Mouse (Mus musculus): ENCODE measurements at regions not wholly inside any gene's neighbourhood (a gene's known extent, or its start where the extent isn't known, plus 50 kb on each side); places are given as distances from the start of the nearest gene placed in this dataset.
A peak's percentile ranks its signal among the peaks of the same experiment; 100 is the strongest.

DNA sequence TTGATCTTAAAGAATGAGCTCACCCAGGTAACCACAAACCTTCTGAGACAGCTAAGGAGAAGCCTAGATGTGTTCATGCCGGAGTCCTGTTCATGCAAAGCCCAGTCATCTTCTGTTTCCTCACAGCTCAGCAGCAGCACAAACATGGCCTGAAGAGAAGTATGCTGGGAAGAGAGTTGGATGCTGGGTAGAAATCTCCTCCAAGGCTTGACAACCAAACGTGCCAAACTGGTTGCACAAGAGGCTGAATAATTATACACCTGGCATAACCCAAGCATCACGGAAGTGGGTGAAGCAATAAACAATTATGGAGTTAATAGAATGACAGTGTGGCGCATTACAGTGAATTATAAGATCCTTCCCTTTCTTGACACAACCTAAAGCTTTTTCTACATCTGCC, 404.0 kb upstream of the Acvr2a start:
- DNase-seq (ENCODE audit: low spot score) = no peak

- DNase-seq (ENCODE audit: low spot score) = no peak
Observed at GRCm38 (mm10) chr2:48411392-48411791, 402.5 kb upstream of the Acvr2a start.

DNA sequence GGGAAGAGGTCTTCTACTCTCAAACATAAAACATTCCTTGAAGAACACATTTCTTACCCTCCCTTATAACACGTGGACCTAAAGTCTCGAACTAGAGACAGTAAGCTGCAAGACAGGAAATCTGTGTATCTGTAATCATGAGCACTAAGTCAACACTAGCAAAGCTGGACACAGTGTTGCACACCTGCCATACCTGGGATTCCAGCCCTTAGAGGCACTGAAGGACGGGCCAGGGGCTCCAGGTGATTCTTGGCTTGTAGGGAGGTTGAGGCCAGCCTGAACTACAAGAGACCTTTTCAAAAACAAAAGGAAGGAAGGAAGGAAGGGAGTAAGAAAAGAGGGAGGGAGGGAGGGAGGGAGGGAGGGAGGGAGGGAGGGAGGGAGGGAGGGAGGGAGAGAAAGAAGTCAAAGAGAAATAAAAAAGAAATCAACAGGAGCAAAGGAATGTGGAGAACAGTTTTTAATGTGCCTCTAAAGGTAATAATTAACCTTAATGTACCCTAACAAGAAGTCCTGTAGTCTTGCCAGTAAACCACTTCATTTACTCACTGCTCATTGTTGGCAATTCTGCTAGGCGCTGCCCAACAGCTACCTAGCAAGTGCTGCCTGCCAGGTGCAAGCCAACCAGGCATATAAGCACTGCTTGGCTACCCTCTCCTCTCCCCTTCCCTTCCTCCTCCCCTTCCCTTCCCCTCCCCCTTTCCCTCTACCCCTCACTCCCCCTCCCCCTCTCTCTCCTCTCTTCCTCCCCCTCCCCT, 401.0 kb upstream of the Acvr2a start:
- no peak for DNase-seq (ENCODE audit: low spot score)

GRCm38 (mm10) chr2:48414596-48415481, 399.1 kb upstream of the Acvr2a start:
- DNase-seq (ENCODE audit: low spot score) = no peak

DNA sequence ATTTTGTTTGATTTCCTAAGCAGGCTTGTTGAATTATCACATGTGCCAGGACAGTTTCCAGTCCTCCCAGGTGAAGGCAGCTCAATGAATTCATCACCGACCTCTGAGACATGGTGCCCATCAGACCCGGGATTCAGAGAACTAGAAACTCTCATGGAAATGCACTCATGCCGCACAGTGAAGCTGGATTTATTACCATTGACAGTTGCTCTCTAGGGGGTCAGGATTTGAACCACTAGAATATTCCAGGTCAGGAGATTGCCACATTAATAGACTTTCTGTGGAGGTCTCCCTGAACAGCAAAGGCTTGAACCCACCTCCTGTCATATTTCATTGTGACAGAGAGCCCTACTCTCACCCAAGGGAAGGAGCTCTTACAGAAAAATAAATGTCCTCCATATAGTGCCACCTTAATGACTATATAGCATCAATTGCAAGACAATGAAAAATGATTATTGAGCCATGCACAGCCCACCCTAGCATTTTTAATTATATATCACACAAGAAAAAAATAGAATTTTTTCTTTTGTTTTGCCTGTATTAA, 397.6 kb upstream of the Acvr2a start:
- DNase-seq (ENCODE audit: low spot score) = no peak

GRCm38 (mm10) chr2:48417000-48417596, 396.8 kb upstream of the Acvr2a start:
- no peak for DNase-seq (ENCODE audit: low spot score)

DNA sequence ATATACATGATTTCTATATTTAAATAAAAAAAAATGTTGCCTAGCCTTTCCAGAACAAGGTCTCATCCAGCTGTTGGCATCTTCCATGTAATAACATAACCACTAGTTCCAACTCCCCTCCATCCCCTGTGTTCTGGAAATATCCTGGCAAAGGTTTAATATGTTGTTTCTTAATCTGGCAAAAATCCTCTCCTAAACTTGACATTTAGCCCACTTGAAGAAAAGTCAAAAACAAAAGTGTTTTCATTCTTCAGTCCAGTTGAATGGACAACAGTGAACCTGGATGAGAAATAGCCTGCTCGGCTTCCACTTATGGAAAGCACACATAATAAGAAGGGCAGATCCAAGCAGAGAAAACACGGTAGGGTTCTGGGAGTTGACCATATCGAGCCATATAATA, 393.1 kb upstream of the Acvr2a start:
- no peak for DNase-seq (ENCODE audit: low spot score)

DNA sequence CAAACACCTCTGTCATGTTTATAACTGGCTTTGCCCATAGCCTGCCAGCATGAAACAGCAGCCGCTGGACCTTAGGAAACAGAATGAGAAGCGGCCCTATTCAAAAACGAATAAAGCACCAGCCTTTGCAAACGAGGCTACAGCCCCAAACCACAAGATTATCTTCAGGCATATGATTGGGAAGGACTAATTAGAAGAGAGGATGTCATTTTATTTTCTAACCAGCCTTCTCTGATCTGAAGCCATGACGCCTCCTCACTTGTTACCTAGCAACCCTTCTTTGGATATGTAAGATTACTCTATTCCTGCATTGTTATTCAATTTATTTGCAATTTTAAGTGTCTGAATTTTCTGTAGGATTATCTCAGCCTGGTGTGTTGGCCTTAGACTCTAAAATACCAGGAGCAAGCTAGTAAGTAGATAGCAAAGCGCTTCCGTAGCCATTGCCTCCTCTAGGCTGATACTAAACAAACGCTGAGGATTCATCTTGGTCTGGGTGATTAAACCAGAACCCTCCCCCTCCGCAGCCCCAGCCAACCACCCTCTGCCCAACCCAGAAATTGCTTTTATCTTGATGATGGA, 390.0 kb upstream of the Acvr2a start:
- DNase-seq (ENCODE audit: low spot score) = no peak

DNA sequence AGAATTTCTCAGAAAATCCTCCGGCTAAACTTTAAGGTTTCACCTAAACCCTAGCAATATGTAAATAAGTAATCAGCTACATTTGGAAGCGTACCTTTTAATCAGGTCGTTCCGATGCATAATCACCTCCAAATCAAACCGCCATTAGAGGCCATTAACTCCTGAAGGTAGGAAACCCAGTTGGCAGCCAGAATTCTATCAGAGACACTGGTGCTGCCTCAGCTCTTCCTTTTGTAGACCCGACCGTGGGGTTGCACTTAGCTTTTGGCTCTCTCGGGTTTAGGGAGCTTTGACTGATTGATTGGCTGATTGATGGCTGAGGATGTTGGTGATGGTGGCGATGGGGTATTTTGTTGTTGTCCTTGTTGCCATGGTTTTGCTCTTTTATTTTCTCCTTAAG, 389.3 kb upstream of the Acvr2a start:
- DNase-seq (ENCODE audit: low spot score) = no peak

DNA sequence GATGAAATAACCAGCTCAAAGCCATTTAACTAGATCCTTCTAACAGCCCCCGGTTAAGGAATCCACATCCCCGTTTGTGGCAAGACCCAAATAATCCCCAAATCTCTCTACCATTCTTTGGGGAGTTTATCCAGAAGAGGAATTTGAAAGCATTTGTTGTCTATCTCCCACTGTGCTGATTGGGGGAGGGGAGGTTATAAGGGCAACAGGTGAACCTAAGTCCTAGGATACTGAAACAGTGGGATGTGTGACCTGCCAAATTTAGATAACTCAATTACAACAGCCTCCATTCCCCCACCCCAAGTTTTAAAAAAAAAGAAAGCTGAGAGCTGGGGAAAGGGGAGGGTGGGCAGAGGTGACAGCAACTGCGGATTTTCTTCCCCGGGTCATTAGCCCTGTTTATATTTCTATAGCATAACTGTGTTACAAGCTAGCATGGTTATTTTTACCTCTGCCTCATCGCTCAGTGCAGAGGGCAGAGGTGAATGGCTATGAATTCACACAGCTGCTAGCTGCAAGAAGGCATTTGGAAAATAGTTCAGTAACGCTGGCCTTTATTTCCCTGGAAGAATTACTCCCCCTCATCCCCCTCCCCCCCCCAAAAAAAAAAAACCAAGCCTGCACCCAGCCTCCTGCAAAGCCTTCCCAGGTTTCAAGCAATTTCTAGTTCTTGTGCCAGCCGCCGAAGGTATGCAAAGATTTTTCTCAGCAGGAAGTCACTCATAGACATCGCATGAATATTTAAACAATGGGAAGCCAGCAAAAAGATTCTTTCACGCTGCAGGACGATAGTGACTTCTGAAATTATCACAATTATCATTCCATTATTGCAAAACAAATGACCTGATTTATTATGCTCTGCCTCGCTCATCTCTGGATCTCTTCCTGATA, 388.5 kb upstream of the Acvr2a start:
- no peak for DNase-seq (ENCODE audit: low spot score)

GRCm38 (mm10) chr2:48432545-48432944, 381.4 kb upstream of the Acvr2a start:
- no peak for DNase-seq (ENCODE audit: low spot score)

- DNase-seq (ENCODE audit: low spot score) = no peak
Observed at GRCm38 (mm10) chr2:48441296-48441990, 372.5 kb upstream of the Acvr2a start.

DNA sequence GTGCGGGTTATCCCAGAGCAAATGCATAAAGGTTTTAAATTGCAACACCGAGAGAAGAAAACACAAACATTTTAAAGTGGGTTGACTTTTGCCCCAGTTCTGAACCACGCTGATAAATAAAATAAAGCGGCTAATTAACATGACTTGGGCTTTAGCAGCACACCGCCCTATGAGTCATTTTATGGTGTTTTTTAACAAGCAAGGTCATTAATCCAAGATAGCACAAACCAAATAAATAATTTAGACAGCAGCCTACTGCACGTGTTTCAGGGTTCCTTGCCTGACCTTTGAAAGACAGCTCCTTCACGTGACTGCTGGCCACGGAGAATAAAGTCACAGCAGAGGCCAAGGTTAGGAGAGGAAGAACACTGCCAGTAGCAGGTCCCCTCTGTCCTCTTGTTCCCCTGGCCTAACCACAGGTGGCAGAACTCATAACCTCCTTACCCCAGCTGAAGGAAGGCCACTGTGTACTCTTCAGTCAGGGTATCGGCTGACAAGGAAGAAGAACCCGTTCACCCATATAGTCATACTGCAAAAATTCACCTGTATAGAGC, 371.8 kb upstream of the Acvr2a start:
- no peak for DNase-seq (ENCODE audit: low spot score)

- no peak for DNase-seq (ENCODE audit: low spot score)
Observed at GRCm38 (mm10) chr2:48445898-48446604, 367.9 kb upstream of the Acvr2a start.

DNA sequence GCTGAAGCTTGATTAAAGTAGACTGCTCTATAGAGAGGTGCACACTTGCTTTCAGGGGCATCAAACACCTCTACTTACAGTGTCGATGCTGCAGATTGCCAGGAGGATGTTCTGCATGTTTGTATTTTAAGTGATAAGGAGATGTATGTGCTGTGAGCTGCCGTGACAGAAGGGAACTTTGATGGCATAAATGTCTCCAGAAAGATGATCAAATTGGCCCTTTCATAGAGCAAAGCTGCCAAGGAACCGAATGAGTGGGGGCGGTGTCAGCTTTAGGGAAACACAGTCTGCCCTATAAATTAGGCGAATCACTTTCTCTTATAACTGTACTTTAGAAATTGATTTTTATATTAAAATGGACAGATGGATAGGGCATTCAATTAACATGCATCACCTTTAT, 367.3 kb upstream of the Acvr2a start:
- no peak for DNase-seq (ENCODE audit: low spot score)

DNA sequence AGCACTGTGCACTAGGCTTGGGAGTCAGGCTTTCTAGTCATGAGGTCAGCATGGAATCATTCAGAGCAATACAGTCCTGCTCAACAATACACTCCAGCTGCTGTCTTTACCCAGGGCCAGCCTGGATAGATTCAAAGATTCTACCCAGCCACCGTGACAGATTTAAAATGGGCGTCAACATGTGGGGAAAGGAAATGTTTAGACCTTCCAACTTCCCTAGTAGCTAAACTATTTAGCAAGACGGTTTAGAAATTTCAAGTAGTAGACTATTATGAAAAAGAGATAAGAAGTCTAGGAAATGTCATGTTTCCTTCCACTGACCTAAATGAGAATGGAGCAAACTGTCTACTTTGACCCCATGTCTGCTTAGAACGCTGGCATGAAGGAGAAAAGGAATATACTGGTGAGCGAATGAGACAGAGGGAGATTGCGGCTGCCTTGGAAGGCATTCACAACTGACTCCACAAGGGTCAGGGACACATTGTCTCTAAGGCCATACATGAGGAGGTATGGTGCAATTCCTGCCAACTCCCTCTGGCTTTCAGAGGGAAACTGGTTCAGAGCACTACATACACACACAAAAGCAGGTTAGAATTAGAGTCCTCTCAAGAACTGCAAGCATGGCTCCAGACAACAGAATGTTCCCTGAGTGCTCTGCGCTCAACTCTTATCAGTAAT, 364.6 kb upstream of the Acvr2a start:
- DNase-seq (ENCODE audit: low spot score) = no peak

DNA sequence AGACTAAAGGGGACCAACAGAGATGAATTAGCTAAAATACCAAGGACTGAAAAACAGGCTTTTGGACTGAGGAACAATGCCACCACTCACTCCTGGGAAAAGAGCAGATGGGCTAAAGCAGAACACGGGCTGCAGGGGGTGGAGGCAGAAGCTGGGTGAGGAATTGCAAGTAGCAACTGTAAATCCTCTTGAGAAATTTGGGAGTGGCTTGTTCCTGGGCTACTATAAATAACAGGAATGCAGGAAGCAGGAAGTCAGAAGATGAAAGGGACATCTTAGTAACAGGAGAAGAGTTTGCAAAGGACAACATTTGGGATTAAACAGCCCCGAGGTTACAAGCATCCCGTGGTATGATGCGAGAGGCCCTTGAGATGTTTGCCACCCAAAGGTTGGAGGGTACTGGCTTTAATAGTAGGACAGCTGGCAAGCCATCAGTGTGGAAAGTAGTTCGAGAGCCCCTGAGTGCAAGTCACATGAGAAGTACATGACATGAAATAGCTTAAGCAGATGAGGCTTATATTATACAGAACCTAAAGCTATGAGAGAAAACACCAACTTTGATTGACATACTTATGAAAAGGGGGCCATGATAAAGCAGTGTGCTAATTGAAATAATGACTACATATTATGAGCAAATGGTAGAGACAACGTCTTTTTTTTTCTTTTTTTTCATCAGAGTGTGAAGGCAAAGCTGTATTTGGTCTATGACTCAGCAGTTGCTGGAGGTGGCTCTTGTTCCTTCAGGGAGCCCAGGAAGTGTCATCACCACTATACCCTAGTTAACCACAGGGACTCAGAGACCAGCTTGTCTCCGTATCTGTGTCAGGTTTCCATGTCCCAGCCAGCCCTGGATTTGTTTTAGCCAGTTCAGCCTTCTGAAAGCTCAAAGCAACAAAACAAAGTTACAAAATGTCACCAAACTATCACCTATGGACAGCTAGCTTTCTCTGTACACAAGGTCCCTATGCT, 357.6 kb upstream of the Acvr2a start:
- DNase-seq (ENCODE audit: low spot score) = peak; percentile 38

- DNase-seq (ENCODE audit: low spot score) = no peak
Observed at GRCm38 (mm10) chr2:48457117-48457516, 356.8 kb upstream of the Acvr2a start.

Data from heart, adult 8-10 months (tissue).